Mouse (Mus musculus): ENCODE data around the gene Shisa2. TPM values are rescaled to one million over a fixed set of nuclear protein-coding genes. Genes with fewer than 3 reads are reported as not detected.

Gene Shisa2
- polyA plus RNA-seq, 1 experiment, result 0.09 TPM

DNA sequence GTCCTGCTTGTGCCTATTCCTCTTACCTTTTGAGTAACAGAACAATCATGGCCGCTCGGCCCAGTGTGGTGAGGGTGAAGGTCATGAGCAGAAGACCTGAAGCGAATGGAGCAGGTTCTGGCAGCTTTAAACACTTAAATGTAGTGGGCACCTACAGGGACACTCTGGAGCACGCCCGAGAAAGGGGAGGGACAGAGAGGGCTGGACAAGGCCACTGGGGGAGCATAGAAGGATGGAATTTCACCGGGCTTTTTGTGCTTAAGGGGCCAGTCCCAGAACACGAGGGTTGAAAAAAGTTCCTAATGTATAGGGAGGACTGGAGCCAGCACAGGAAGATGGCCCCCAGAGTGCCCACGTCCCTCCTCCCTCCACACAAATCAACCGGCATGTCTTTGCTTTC, 8.9 kb downstream of the Shisa2 start:
- Histone ChIP-seq H3ac (ENCODE audit: control insufficient read depth, insufficient read length, low read depth) (no peak overlapping the region), H3K79me3 (ENCODE audit: low read depth) (no peaks in the 10 kb centered on the region), H3K36me3 (ENCODE audit: control insufficient read depth, insufficient read depth) (no peaks in the 10 kb centered on the region), H3K79me2 (ENCODE audit: control insufficient read depth, insufficient read depth) (no peaks in the 10 kb centered on the region), H3K4me3 (ENCODE audit: insufficient read depth, poor library complexity, severe bottlenecking) (no peak overlapping the region), H3K27me3 (ENCODE audit: control insufficient read depth, insufficient read depth, insufficient read length) (no peaks in the 10 kb centered on the region)
- TF ChIP-seq MYOD1 (IDR thresholded peaks at IDR 0.05; ENCODE audit: control insufficient read depth, insufficient read length, low read depth) (no peak), USF1 (IDR thresholded peaks at IDR 0.05; ENCODE audit: low read depth) (no peak), MYOG (IDR thresholded peaks at IDR 0.05; ENCODE audit: control insufficient read depth, extremely low read depth, insufficient read length) (no peak), CEBPB (IDR thresholded peaks at IDR 0.05; ENCODE audit: low read depth) (no peak), MAX (IDR thresholded peaks at IDR 0.05) (no peak), CTCF (IDR thresholded peaks at IDR 0.05; ENCODE audit: control insufficient read depth, insufficient read depth, insufficient read length) (no peak), FOSL1 (IDR thresholded peaks at IDR 0.05; ENCODE audit: insufficient read depth, low read length, poor library complexity, severe bottlenecking) (no peak)

DNA sequence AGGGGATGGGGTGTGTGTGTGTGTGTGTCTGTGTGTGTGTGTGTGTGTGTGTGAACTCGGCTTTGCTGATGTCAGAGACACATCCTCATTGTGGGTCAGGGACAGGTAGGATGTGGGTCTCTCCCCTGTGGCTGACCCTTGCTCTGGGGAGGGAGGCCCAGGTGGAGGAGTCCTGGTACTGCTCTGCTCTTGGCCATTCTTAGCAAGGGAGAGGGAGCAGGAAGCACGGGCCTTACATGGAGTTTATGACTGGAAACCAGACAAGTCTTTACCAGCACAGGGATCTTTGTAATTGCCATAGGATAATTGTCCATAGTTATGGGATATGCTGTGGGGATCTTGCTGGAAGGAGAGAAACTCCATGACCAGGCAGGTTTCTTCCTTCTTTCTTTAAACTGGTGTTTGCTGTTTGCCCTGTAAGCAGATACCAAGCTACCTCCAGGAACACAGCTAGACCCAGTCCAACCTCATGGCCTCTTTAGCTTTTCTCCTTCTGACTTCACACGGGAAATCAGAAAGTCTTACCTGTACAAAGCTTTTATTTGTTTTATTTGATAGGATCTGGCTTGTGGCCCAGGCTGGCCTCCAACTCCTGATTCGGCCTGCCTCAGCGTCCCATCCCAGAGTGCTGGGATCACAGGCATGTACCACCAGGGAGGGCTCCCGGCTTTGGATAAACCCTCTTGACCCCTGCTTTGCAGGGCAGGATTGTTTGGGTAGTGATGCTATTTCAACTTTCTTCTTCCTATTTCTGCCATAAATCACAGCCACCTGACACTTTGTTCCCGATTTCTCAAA, 14.0 kb downstream of the Shisa2 start:
- H3K79me2 ChIP-seq (ENCODE audit: control insufficient read depth, insufficient read depth), result no peaks in the 10 kb centered on the region
- no peak for TF ChIP-seq MAX (IDR thresholded peaks at IDR 0.05)
- H3K4me3 ChIP-seq (ENCODE audit: insufficient read depth, poor library complexity, severe bottlenecking), result no peak overlapping the region
- H3ac ChIP-seq (ENCODE audit: control insufficient read depth, insufficient read length, low read depth), result no peak overlapping the region
- no peaks in the 10 kb centered on the region for H3K79me3 ChIP-seq (ENCODE audit: low read depth)
- no peaks in the 10 kb centered on the region for H3K27me3 ChIP-seq (ENCODE audit: control insufficient read depth, insufficient read depth, insufficient read length)
- H3K36me3 ChIP-seq (ENCODE audit: control insufficient read depth, insufficient read depth), result no peaks in the 10 kb centered on the region

DNA sequence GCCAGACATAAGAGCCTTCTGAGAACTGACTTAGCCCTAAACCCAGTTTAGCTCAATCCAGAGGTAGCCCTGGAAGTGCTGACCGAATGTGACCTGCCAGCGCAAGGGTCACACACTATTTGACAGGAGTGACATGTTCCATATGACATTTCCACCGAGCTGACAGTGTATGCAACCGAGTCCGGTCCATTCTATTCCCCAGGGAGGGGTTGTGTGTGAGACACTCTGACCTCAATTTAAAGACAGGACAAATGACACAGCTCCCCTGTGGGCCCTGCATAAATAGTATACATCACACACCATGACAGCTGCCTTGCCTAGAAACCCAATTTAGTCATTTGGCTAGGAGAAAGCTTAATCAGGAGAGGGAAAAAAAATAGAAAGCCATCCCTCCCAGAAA, 16.7 kb downstream of the Shisa2 start:
- no peak for TF ChIP-seq MAX (IDR thresholded peaks at IDR 0.05)
- Histone ChIP-seq H3K27me3 (ENCODE audit: control insufficient read depth, insufficient read depth, insufficient read length) (no peaks in the 10 kb centered on the region), H3K4me3 (ENCODE audit: insufficient read depth, poor library complexity, severe bottlenecking) (no peak overlapping the region), H3K79me3 (ENCODE audit: low read depth) (no peaks in the 10 kb centered on the region), H3ac (ENCODE audit: control insufficient read depth, insufficient read length, low read depth) (no peak overlapping the region), H3K79me2 (ENCODE audit: control insufficient read depth, insufficient read depth) (no peaks in the 10 kb centered on the region), H3K36me3 (ENCODE audit: control insufficient read depth, insufficient read depth) (no peaks in the 10 kb centered on the region)

DNA sequence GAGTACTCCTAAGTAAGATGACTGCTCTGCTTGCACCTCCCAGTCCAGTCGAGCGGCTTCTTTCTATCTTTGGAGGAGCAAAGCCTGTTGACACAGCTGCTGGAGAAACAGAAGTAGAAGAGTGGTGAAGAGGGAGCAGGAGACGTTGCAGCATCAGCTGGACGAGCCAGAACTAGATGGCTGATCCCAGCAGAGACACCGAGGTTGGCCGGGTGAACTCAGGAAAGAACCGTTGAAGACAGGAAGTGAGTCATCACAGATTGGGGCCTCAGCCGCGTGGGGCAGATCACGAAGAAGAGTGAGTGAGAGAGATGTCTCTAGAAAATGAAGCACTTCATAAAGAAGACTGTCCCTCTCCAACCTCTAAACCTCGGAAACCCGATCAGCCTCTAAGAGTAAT, 18.5 kb downstream of the Shisa2 start:
- H3K4me3 ChIP-seq (ENCODE audit: insufficient read depth, poor library complexity, severe bottlenecking), result no peak overlapping the region
- no peak overlapping the region for H3ac ChIP-seq (ENCODE audit: control insufficient read depth, insufficient read length, low read depth)
- no peaks in the 10 kb centered on the region for H3K79me3 ChIP-seq (ENCODE audit: low read depth)
- no peaks in the 10 kb centered on the region for H3K27me3 ChIP-seq (ENCODE audit: control insufficient read depth, insufficient read depth, insufficient read length)
- no peaks in the 10 kb centered on the region for H3K36me3 ChIP-seq (ENCODE audit: control insufficient read depth, insufficient read depth)
- H3K79me2 ChIP-seq (ENCODE audit: control insufficient read depth, insufficient read depth), result no peaks in the 10 kb centered on the region
- TF ChIP-seq CEBPB (IDR thresholded peaks at IDR 0.05; ENCODE audit: low read depth), result no peak
- TF ChIP-seq MAX (IDR thresholded peaks at IDR 0.05), result peak; percentile 37
- no peak for TF ChIP-seq MYOD1 (IDR thresholded peaks at IDR 0.05; ENCODE audit: control insufficient read depth, insufficient read length, low read depth)
- TF ChIP-seq FOSL1 (IDR thresholded peaks at IDR 0.05; ENCODE audit: insufficient read depth, low read length, poor library complexity, severe bottlenecking), result no peak

DNA sequence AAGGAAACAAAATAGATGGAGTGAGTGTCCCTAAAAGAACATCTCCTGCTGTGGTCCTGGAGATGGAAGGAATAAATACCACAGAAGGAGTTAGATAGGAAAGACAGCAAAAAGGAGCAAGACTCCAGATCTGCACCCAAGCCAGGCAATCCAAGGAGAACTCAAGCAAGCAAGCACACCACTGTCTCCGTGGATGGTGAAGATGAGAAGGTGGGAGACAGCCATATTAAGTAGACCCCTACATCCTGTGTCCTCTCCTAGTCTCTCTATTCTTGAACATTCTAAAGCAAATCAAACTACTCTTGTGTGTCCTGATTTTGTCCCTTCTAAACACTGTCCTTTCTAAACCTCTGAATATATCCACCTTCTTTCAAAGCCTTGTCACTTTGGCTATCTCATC, 19.1 kb downstream of the Shisa2 start:
- Histone ChIP-seq H3K36me3 (ENCODE audit: control insufficient read depth, insufficient read depth) (no peaks in the 10 kb centered on the region), H3ac (ENCODE audit: control insufficient read depth, insufficient read length, low read depth) (no peak overlapping the region), H3K79me2 (ENCODE audit: control insufficient read depth, insufficient read depth) (no peaks in the 10 kb centered on the region), H3K27me3 (ENCODE audit: control insufficient read depth, insufficient read depth, insufficient read length) (no peaks in the 10 kb centered on the region), H3K79me3 (ENCODE audit: low read depth) (no peaks in the 10 kb centered on the region), H3K4me3 (ENCODE audit: insufficient read depth, poor library complexity, severe bottlenecking) (no peak overlapping the region)
- TF ChIP-seq FOSL1 (IDR thresholded peaks at IDR 0.05; ENCODE audit: insufficient read depth, low read length, poor library complexity, severe bottlenecking), result no peak
- TF ChIP-seq MYOG (IDR thresholded peaks at IDR 0.05; ENCODE audit: control insufficient read depth, extremely low read depth, insufficient read length), result no peak
- TF ChIP-seq USF1 (IDR thresholded peaks at IDR 0.05; ENCODE audit: low read depth), result no peak
- no peak for TF ChIP-seq MAX (IDR thresholded peaks at IDR 0.05)
- TF ChIP-seq CEBPB (IDR thresholded peaks at IDR 0.05; ENCODE audit: low read depth), result no peak
- no peak for TF ChIP-seq CTCF (IDR thresholded peaks at IDR 0.05; ENCODE audit: control insufficient read depth, insufficient read depth, insufficient read length)
- TF ChIP-seq MYOD1 (IDR thresholded peaks at IDR 0.05; ENCODE audit: control insufficient read depth, insufficient read length, low read depth), result no peak

DNA sequence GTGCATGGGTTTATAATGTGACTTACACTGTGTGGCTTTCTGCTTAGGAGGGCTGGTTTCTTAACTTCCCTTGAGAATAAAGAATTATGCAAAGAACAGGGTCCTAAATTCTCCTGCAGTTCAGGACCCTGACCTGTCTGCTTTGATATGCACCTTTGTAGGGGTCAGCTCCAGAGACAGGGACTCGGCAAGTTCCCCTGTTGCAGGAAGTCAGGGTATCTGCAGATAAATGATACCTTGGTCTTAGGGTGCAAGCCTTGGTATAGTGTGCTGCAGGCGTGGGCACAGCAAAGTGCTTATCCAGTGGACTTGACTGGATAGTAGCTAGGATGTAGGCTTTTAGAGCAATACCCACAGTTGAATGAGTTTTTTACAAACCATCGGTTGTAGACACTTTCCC, 19.8 kb downstream of the Shisa2 start:
- H3ac ChIP-seq (ENCODE audit: control insufficient read depth, insufficient read length, low read depth), result no peak overlapping the region
- H3K36me3 ChIP-seq (ENCODE audit: control insufficient read depth, insufficient read depth), result no peaks in the 10 kb centered on the region
- no peak overlapping the region for H3K4me3 ChIP-seq (ENCODE audit: insufficient read depth, poor library complexity, severe bottlenecking)
- no peaks in the 10 kb centered on the region for H3K79me2 ChIP-seq (ENCODE audit: control insufficient read depth, insufficient read depth)
- no peaks in the 10 kb centered on the region for H3K79me3 ChIP-seq (ENCODE audit: low read depth)
- TF ChIP-seq CEBPB (IDR thresholded peaks at IDR 0.05; ENCODE audit: low read depth) (no peak), MYOD1 (IDR thresholded peaks at IDR 0.05; ENCODE audit: control insufficient read depth, insufficient read length, low read depth) (no peak), FOSL1 (IDR thresholded peaks at IDR 0.05; ENCODE audit: insufficient read depth, low read length, poor library complexity, severe bottlenecking) (no peak), MAX (IDR thresholded peaks at IDR 0.05) (no peak), USF1 (IDR thresholded peaks at IDR 0.05; ENCODE audit: low read depth) (no peak), CTCF (IDR thresholded peaks at IDR 0.05; ENCODE audit: control insufficient read depth, insufficient read depth, insufficient read length) (no peak), MYOG (IDR thresholded peaks at IDR 0.05; ENCODE audit: control insufficient read depth, extremely low read depth, insufficient read length) (no peak)
- H3K27me3 ChIP-seq (ENCODE audit: control insufficient read depth, insufficient read depth, insufficient read length), result no peaks in the 10 kb centered on the region

Data from C2C12 (cell line).